Mouse (Mus musculus) left cerebral cortex, adult 6 months (tissue): ENCODE results near the gene Ppm1j. TPM values are rescaled to one million over a fixed set of nuclear protein-coding genes. Genes with fewer than 3 reads are reported as not detected.

Experiments
- long read RNA-seq, 2 experiments: library from polyadenylated mRNA; unstranded; transcript quantifications; one replicate each; pipeline ENCODE4 v2.0.0; 2019 to 2020
- polyA plus RNA-seq: library from polyadenylated mRNA; unstranded; fragments of <200 nt; fragmentation: Nextera tagmentation; gene quantifications from 2 replicates; pipeline ENCODE4 v1.2.3, GENCODE M21; 2021

Gene Ppm1j
- 0.68 and 0.78 TPM in 2 replicates for polyA plus RNA-seq
- long read RNA-seq, experiment 1, partial matches to known transcripts, result 0 of 9 reads
- long read RNA-seq, experiment 1, other reads (novel, unspliced or antisense), result 5 of 9 reads
- long read RNA-seq, experiment 2, partial matches to known transcripts, result 0 of 1 reads
- long read RNA-seq, experiment 2, other reads (novel, unspliced or antisense), result 0 of 1 reads

GRCm38 (mm10) chr3:104780561-104781420 is at the start of gene Ppm1j:
Gene Ppm1j, plus strand, starts transcription at chr3:104781056.

DNA sequence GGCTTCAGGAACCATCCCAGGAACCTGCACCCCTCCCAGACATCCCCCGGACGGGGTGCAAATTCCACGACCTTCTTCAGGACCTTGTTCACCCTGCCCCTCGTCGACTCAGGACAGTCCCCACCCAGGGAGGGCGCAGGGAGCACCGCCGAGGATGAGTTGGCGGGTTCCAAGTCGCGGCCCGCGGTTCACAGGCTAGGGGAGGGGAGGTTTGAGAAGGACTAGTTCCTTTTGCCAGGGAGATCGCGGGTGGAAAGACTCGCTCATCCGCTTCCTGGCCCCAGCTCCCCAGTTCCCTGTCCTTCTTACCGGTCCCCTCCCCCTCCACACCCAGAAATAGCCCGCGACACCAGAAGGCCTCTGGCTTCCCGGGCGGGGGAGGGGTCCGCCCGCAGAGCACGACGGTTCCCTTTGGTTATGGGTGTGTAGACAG is 631 bp downstream of the Ppm1j start, which contains the start of gene Fam19a3:
Fam19a3 (minus strand) TSS at position 370 of the 433 bp plus-strand sequence.

GRCm38 (mm10) chr3:104788075-104788474 is 7.2 kb downstream of the Ppm1j start, which contains the start of gene Rhoc:
Gene Rhoc, plus strand, starts transcription at chr3:104788375.

DNA sequence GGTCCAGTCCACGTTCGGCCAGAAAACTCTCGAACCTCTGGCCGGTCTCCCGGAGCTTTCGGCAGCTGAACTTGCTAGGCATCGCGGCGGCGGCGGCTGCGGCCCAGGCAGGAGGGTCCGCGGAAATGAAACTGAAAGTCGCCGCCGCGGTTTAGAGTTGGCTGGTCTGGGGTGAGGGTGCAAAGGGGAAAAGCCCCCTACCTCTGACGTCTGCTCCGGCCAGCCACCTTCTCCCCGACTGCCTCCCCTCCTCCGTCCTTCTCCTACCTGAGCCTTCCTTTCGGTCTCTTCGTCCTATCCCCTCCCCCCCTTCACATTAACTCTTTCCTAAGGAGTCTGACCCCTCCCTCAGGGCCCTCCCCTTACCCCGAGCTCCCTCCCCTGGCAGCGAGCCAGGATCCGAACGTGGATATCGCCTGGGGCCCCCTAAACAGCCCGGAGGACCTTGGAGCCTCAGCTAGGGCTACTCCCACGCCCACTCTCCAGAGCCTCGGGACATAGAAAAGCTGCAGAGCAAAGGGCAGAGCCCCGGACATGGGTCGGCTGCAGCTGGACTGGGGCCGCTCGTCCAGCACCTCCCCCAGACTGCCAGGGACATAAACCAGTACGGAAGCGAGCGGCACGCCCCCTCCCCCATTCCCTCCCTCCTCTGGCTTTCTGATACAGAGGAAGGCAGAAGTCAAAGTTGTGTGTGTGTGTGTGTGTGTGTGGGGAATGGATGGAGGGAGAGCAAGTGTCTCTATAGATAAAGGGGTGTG is 37.3 kb downstream of the Ppm1j start, which contains the start of gene Mov10:
Mov10 (minus strand) TSS at position 573 of the 758 bp plus-strand sequence.

Other genes with a start within 250 kb of the Ppm1j start
- 5.4 and 7.5 TPM in 2 replicates for gene Slc16a1, start 142.4 kb upstream of the Ppm1j start, polyA plus RNA-seq
- gene Fam19a3, start 784 bp downstream of the Ppm1j start, polyA plus RNA-seq, result not detected in 2 replicates
- gene Rhoc, start 7.3 kb downstream of the Ppm1j start, polyA plus RNA-seq, result 22.8 and 29.9 TPM in 2 replicates
- gene Mov10, start 37.5 kb downstream of the Ppm1j start, polyA plus RNA-seq, result 1.3 and 1.5 TPM in 2 replicates
- 24.9 and 25.8 TPM in 2 replicates for gene St7l, start 82.9 kb downstream of the Ppm1j start, polyA plus RNA-seq
- gene Capza1, start 83.4 kb downstream of the Ppm1j start, polyA plus RNA-seq, result 22.0 and 24.6 TPM in 2 replicates
- 0.15 and 0.31 TPM in 2 replicates for gene Wnt2b, start 180.9 kb downstream of the Ppm1j start, polyA plus RNA-seq